Mouse (Mus musculus) heart, postnatal 14 days (tissue): ENCODE data around the gene Nova1. TPM values are rescaled to one million over a fixed set of nuclear protein-coding genes. Genes with fewer than 3 reads are reported as not detected.

ENCODE experiments used
- DNase-seq, 2 experiments: peaks; one replicate each; pipeline ENCODE4 v3.0.0; 2021 to 2022
- intact Hi-C: fragments of 180-260 bp; cut with DNase I; formaldehyde crosslinking; loops from one replicate; pipeline ENCODE4 v1.15.1; 2025
- total RNA-seq, 2 experiments: library from RNA; stranded (reverse); gene quantifications; 2 replicates each; pipeline ENCODE4 v1.2.3; 2021

The Nova1 gene
- total RNA-seq, 2 experiments from 2014 or later = 1.4 to 2.2 TPM

DNA sequence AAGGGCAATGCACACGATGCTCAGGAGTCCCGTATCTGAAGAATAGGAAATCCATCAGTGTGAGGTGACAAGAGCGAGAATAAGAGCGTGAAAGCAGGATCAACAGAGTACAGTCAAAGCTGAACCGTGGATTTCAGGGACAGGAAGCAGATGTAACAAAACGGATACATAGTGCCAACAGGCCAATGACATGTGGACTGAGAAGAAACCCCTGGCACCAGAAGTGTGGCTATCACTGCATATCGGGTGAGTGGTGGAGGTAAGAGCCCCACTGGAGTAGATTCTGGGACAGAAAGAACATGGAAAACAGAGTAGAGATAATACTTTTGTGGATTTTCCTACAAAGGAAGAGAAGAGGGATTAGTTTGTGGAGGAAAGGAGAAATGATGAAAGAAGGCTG lies 109.3 kb downstream of the Nova1 start:
- intact Hi-C loops = no loop called here
- no peak for DNase-seq

DNA sequence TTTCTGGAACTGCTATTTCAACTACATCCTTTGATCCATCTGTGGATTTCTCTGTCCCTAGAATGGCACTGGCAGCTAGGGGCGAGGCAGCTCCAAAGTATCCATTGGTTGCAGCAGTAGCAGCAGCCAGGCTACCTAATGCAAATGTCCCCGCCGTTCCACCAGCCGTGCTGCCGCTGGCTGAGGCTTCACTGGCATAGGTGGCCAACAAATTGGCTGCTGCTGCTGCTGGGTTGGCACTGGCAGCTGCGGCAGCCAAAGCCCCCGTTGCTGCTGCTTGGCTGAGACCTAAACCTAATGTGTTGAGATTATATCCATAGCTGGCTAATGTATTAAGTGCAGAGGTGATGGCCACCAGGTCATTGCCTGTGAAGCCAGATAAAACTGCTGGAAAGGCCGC lies 118.5 kb downstream of the Nova1 start:
- intact Hi-C loops = no loop called here
- no peak for DNase-seq

DNA sequence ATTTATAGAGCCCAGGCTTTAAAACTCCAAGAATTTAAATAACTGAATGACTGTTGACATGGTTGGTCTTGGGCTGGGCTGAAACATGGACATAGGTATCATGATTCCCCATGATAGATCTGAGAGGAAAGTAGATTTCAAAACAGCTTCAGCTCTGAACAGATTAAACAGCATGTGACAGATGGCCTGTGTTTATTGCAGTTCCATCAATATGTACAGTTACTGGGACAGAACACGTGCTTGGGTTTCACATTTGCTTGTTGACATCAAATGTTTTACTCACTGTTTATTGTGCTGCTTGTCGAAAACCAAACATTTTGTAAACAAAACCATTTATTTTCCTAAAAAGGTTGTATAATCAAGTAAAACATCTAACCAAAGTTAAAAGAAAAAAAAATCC lies 142.4 kb downstream of the Nova1 start:
- no peak for DNase-seq
- intact Hi-C loops = no loop called here

DNA sequence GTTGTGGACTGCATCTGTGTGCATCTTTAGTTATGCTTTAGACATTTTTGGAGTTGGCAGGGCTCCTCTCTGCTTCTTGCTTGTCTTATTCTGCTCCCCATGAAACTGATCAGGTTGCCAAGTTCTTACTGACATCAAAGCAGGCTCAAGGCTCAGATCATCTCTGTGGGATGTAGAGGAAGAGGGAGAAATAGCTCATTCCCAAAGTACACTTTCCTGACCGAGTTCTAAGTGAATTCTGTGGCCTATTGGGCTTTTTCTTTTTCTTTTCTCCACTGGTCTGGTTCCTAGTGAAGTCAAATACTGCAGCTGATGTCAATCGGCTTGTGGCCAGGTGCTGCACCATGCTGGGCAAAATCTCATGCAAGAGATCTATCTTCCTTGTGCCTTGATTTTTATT lies 152.0 kb downstream of the Nova1 start:
- intact Hi-C loops = no loop called here
- no peak for DNase-seq

DNA sequence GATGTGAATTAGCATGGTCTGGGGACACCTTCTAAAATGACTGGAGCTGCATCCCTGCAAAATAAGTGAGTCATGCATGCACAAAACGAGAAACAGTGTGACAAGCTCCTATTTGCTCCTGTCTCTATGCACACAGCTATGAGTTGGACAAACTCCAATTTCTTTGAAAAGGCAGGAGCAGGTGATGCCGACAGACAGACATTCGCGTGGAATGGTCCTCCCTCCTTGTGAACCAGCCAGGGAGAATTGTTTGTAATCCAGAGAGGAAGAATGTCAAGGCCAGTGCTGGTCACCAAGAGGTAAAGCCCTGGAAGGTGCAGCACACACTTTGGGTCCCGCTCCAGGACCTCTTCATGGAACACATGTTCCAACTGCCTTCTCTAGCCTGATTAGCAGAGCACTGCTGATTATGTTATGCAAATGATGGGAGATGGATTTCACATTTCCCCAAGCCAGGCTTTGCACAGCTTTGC lies 172.6 kb downstream of the Nova1 start:
- DNase-seq = no peak
- intact Hi-C loops = no loop called here

DNA sequence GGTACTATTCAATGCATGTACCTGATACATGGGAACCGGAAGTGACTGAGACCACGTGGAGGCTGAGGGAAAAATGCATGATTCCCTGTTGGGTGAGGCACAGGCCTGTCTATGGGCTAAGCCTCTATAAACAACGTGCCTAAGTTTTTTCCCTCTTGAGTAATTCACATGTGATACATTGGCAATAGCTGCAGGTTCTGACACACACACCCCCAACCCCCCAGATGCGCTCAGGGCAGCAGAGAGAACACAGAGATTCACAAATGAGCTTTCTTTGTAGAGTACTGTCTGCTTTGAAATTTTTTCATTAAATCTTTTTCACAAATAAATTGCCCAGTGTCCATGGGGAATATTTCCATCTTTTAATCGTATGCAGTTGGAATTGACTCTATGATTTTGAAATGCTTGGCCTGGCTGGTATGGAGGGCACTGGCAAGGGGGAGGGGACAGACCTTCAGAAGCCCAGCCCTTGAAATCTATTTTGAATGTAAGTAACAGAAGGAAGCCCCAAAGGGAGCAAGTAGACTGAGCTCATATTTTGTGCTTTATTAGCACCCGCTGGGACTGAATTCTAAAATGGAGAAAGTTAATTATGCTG lies 173.3 kb downstream of the Nova1 start:
- intact Hi-C loops = no loop called here
- DNase-seq = no peak
